In the genomic region with DNA sequence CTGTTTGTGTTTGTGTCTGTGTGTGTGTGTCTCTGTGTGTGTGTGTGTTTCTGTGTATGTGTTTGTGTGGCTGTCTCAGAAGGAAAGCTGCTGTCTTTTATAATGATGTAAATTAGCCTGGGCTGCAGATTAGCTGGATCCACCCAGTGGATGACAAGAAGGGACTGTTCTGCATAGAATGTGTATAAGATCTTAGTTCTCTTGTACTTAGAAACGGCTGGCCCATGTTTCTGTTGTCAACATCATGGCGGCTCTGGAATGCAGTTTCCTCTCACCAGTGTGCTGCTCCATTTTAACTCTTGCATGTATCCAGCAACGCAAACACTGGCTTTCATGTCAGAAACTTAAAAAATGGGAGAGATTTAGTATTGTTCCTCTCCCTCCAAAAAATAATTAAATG, we compare ENCODE assay signal across 26 mouse cellular contexts.
DNase-seq lines count a peak whose midpoint lies in the region; ATAC-seq lines count a peak whose summit lies in the region.
"Had no signal": no experiment of that assay in that cellular context is flagged by ENCODE, and none has a peak within 500 bp of the region (broad histone marks: within the 10 kb centered on the region; RNA-seq: fewer than 3 reads in every experiment).

No protein-coding gene starts in this region.

- peak overlapping the region; percentile 78 for H3K27ac ChIP-seq in hindbrain, embryonic 14.5 days
- H3K27ac ChIP-seq in hindbrain, embryonic 11.5 days (ENCODE audit: low read depth, low read length) = no peak overlapping the region
- 0 out of 2 replicates have a peak overlapping the region, but pooled peaks have one; percentile 79 for H3K27ac ChIP-seq in neural tube, embryonic 13.5 days (replicated peaks)
- H3K27ac ChIP-seq: embryonic facial prominence, embryonic 15.5 days; forebrain, embryonic 13.5 days; heart, embryonic 13.5 days; intestine, embryonic 15.5 days; layer of hippocampus, adult 2 months; left cerebral cortex, adult 2 months; limb, embryonic 12.5 days; liver, embryonic 15.5 days; lung, embryonic 15.5 days; neural tube, embryonic 12.5 days had no signal

- peaks cover 14% of the 10 kb centered on the region; the same call in 1 of the 2 replicates for H3K4me1 ChIP-seq in hindbrain, embryonic 14.5 days (replicated peaks; ENCODE audit: control insufficient read depth, insufficient read depth, low read length)
- H3K4me1 ChIP-seq in hindbrain, embryonic 11.5 days (replicated peaks; ENCODE audit: control insufficient read depth, insufficient read depth, low read length) = no peaks in the 10 kb centered on the region
- peaks cover 22% of the 10 kb centered on the region for H3K4me1 ChIP-seq in neural tube, embryonic 13.5 days (replicated peaks)
- H3K4me1 ChIP-seq: intestine, embryonic 15.5 days; limb, embryonic 12.5 days; liver, embryonic 15.5 days; lung, embryonic 15.5 days; neural tube, embryonic 12.5 days had no signal

- H3K4me3 ChIP-seq in hindbrain, embryonic 14.5 days (replicated peaks; ENCODE audit: low read length) = no peak overlapping the region
- H3K4me3 ChIP-seq in hindbrain, embryonic 11.5 days (ENCODE audit: low read depth, low read length) = no peak overlapping the region
- H3K4me3 ChIP-seq in neural tube, embryonic 13.5 days = no peak overlapping the region
- H3K4me3 ChIP-seq: embryonic facial prominence, embryonic 15.5 days; forebrain, embryonic 13.5 days; heart, embryonic 13.5 days; intestine, embryonic 15.5 days; layer of hippocampus, adult 2 months; left cerebral cortex, adult 2 months; limb, embryonic 12.5 days; liver, embryonic 15.5 days; lung, embryonic 15.5 days; neural tube, embryonic 12.5 days had no signal

- no peak for ATAC-seq in hindbrain, embryonic 14.5 days (ENCODE audit: low FRiP score)
- no peak for ATAC-seq in hindbrain, embryonic 11.5 days (ENCODE audit: low FRiP score)
- ATAC-seq in neural tube, embryonic 13.5 days (ENCODE audit: low read depth) = no peak
- ATAC-seq: CD4-positive, CD25-positive, alpha-beta regulatory T cell, adult 4 months; forebrain, embryonic 13.5 days; intestine, embryonic 15.5 days had no signal

- no peak overlapping the region for H3K9ac ChIP-seq in hindbrain, embryonic 14.5 days
- H3K9ac ChIP-seq in hindbrain, embryonic 11.5 days (ENCODE audit: low read depth, low read length) = no peak overlapping the region
- no peak overlapping the region for H3K9ac ChIP-seq in neural tube, embryonic 13.5 days
- H3K9ac ChIP-seq: embryonic facial prominence, embryonic 15.5 days; forebrain, embryonic 13.5 days; heart, embryonic 13.5 days; intestine, embryonic 15.5 days; limb, embryonic 12.5 days; liver, embryonic 15.5 days; lung, embryonic 15.5 days; neural tube, embryonic 12.5 days had no signal

- H3K9me3 ChIP-seq in hindbrain, embryonic 14.5 days (ENCODE audit: control insufficient read depth, low read length) = no peaks in the 10 kb centered on the region
- H3K9me3 ChIP-seq in hindbrain, embryonic 11.5 days (ENCODE audit: control insufficient read depth, low read length) = no peaks in the 10 kb centered on the region
- no peaks in the 10 kb centered on the region for H3K9me3 ChIP-seq in neural tube, embryonic 13.5 days
- H3K9me3 ChIP-seq: embryonic facial prominence, embryonic 15.5 days; forebrain, embryonic 13.5 days; heart, embryonic 13.5 days; intestine, embryonic 15.5 days; limb, embryonic 12.5 days; liver, embryonic 15.5 days; lung, embryonic 15.5 days; neural tube, embryonic 12.5 days had no signal

- peaks cover 31% of the 10 kb centered on the region for H3K36me3 ChIP-seq in hindbrain, embryonic 14.5 days (replicated peaks; ENCODE audit: control insufficient read depth, insufficient read depth)
- H3K36me3 ChIP-seq in hindbrain, embryonic 11.5 days (ENCODE audit: control insufficient read depth, insufficient read depth, low read length) = no peaks in the 10 kb centered on the region
- peaks cover 40% of the 10 kb centered on the region for H3K36me3 ChIP-seq in neural tube, embryonic 13.5 days

- H3K27me3 ChIP-seq in hindbrain, embryonic 14.5 days (ENCODE audit: control insufficient read depth, insufficient read depth, low read length) = no peaks in the 10 kb centered on the region
- no peaks in the 10 kb centered on the region for H3K27me3 ChIP-seq in hindbrain, embryonic 11.5 days (ENCODE audit: control insufficient read depth, insufficient read depth, low read length)
- H3K27me3 ChIP-seq in neural tube, embryonic 13.5 days = no peaks in the 10 kb centered on the region
- H3K27me3 ChIP-seq: embryonic facial prominence, embryonic 15.5 days; forebrain, embryonic 13.5 days; heart, embryonic 13.5 days; intestine, embryonic 15.5 days; limb, embryonic 12.5 days; liver, embryonic 15.5 days; lung, embryonic 15.5 days; neural tube, embryonic 12.5 days had no signal

- H3K4me2 ChIP-seq in hindbrain, embryonic 14.5 days (replicated peaks) = no peak overlapping the region
- no peak overlapping the region for H3K4me2 ChIP-seq in hindbrain, embryonic 11.5 days (replicated peaks; ENCODE audit: low read depth, low read length)
- H3K4me2 ChIP-seq in neural tube, embryonic 13.5 days = no peak overlapping the region
- H3K4me2 ChIP-seq: embryonic facial prominence, embryonic 15.5 days; forebrain, embryonic 13.5 days; heart, embryonic 13.5 days; intestine, embryonic 15.5 days; limb, embryonic 12.5 days; liver, embryonic 15.5 days; lung, embryonic 15.5 days; neural tube, embryonic 12.5 days had no signal

- WGBS in hindbrain, embryonic 14.5 days = 46% methylated on average over 3 of the region's 3 CpGs
- whole genome bisulfite sequencing in hindbrain, embryonic 11.5 days = 61% methylated on average over 3 of the region's 3 CpGs
- WGBS in neural tube, embryonic 13.5 days = 66% methylated on average over 3 of the region's 3 CpGs

- no peak for DNase-seq in hindbrain, embryonic 14.5 days (ENCODE audit: low spot score)
- no peak for DNase-seq in hindbrain, embryonic 11.5 days (ENCODE audit: low spot score)
- DNase-seq in kidney, postnatal 14 days = peak; percentile 6
- no peak for DNase-seq in kidney, adult 8-10 months
- DNase-seq in neural tube, embryonic 10.5 days (ENCODE audit: extremely low spot score, low spot score) = no peak
- DNase-seq in c-Kit-positive CD71-positive TER-119-positive erythroid progenitor cells, embryonic 14.5 days (ENCODE audit: low spot score) = no peak
- DNase-seq: adrenal gland, postnatal 10 days; cerebellum, adult 11 months; cerebellum, adult 9-11 months; gastrocnemius, postnatal 10 days; lung, postnatal 36 days; midbrain, embryonic 14.5 days; thymus, adult 2 months; thymus, postnatal 36 days had no signal
